Mouse (Mus musculus) forebrain, embryonic 16.5 days (tissue): ENCODE results near the gene Bcar3. TPM values are rescaled to one million over a fixed set of nuclear protein-coding genes. Genes with fewer than 3 reads are reported as not detected.

Experiments used
- ATAC-seq: fragments of 200-750 bp; cut with Nextera tagmentation; 2 replicates; pipeline ENCODE4 v1.8.0; 2017; ENCODE audit warnings: mild to moderate bottlenecking, moderate library complexity
- H3K27ac ChIP-seq: fragments of 300-500 bp; sonication (generic); 2 replicates; pipeline ENCODE4 v1.5.1; 2014; ENCODE audit warnings: low read length, control low read depth
- H3K27me3 ChIP-seq: fragments of 300-500 bp; sonication (generic); replicated peaks from 2 replicates; pipeline ENCODE4 v1.6.1; 2014; ENCODE audit warnings: low read length; ENCODE audit not compliant: control insufficient read depth, insufficient read depth
- H3K36me3 ChIP-seq: fragments of 300-500 bp; sonication (generic); 2 replicates; pipeline ENCODE4 v1.6.1; 2014; ENCODE audit not compliant: control insufficient read depth, insufficient read depth
- H3K4me1 ChIP-seq: fragments of 300-500 bp; sonication (generic); replicated peaks from 2 replicates; pipeline ENCODE4 v1.6.1; 2014; ENCODE audit warnings: low read length; ENCODE audit not compliant: control insufficient read depth, insufficient read depth
- H3K4me2 ChIP-seq: fragments of 300-500 bp; sonication (generic); 2 replicates; pipeline ENCODE4 v1.6.1; 2014; ENCODE audit warnings: mild to moderate bottlenecking, low read length, control low read depth
- H3K4me3 ChIP-seq: fragments of 300-500 bp; sonication (generic); replicated peaks from 2 replicates; pipeline ENCODE4 v1.5.1; 2014; ENCODE audit warnings: mild to moderate bottlenecking, low read length, control low read depth
- H3K9ac ChIP-seq: fragments of 300-500 bp; sonication (generic); replicated peaks from 2 replicates; pipeline ENCODE4 v1.6.1; 2014; ENCODE audit warnings: low read depth, low read length, control low read depth
- H3K9me3 ChIP-seq: fragments of 300-500 bp; sonication (generic); 2 replicates; pipeline ENCODE4 v1.6.1; 2016; ENCODE audit warnings: low read length; ENCODE audit not compliant: control insufficient read depth
- WGBS: fragments of 180-500 bp; shearing (Covaris S2); extraction: QIAGEN DNeasy Blood & Tissue Kit; methylation state at CpG from one replicate; pipeline ENCODE4 v1.1.7; 2014; 5-methylcytosine and 5-hydroxymethylcytosine counted together
- polyA plus RNA-seq: library from polyadenylated mRNA; unstranded; fragments of >200 nt; fragmentation: Nextera tagmentation; extraction: Ambion mirVana; gene quantifications from 2 replicates; pipeline ENCODE4 v1.2.1, GENCODE M21; 2015

Gene Bcar3
- polyA plus RNA-seq, 1 experiment from 2014 or later: 5.3 TPM

GRCm38 (mm10) chr3:122519082-122519481, 225.1 kb downstream of the Bcar3 start:
- Histone ChIP-seq H3K36me3 (no peaks in the 10 kb centered on the region), H3K4me3 (no peak overlapping the region), H3K27ac (0 out of 2 replicates have a peak overlapping the region, but pooled peaks have one; percentile 6), H3K9ac (no peak overlapping the region), H3K27me3 (no peaks in the 10 kb centered on the region), H3K9me3 (no peaks in the 10 kb centered on the region), H3K4me1 (peaks cover 25% of the 10 kb centered on the region), H3K4me2 (no peak overlapping the region)
- 57% methylated on average over 13 of the region's 13 CpGs for WGBS
- ATAC-seq: peak; percentile 5; the same call in 1 of the 2 replicates

- H3K27me3 ChIP-seq: no peaks in the 10 kb centered on the region
- H3K4me3 ChIP-seq: no peak overlapping the region
- H3K27ac ChIP-seq: no peak overlapping the region
- no peak for ATAC-seq
- peaks cover 25% of the 10 kb centered on the region for H3K4me1 ChIP-seq
- H3K9ac ChIP-seq: no peak overlapping the region
- no peak overlapping the region for H3K4me2 ChIP-seq
- H3K9me3 ChIP-seq: no peaks in the 10 kb centered on the region
- WGBS: 88% methylated on average over 3 of the region's 3 CpGs
- H3K36me3 ChIP-seq: no peaks in the 10 kb centered on the region
These were observed 226.4 kb downstream of the Bcar3 start for GRCm38 (mm10) chr3:122520365-122520764.

- H3K27me3 ChIP-seq: no peaks in the 10 kb centered on the region
- no peak overlapping the region for H3K9ac ChIP-seq
- no peaks in the 10 kb centered on the region for H3K36me3 ChIP-seq
- ATAC-seq: no peak
- 92% methylated on average over 4 of the region's 4 CpGs for WGBS
- no peaks in the 10 kb centered on the region for H3K9me3 ChIP-seq
- H3K4me2 ChIP-seq: no peak overlapping the region
- H3K4me1 ChIP-seq: peaks cover 25% of the 10 kb centered on the region
- no peak overlapping the region for H3K4me3 ChIP-seq
- H3K27ac ChIP-seq: no peak overlapping the region
These were observed 226.9 kb downstream of the Bcar3 start for GRCm38 (mm10) chr3:122520875-122521274.

- WGBS: 19% methylated on average over 1 of the region's 1 CpGs
- Histone ChIP-seq H3K4me2 (no peak overlapping the region), H3K9ac (no peak overlapping the region), H3K27me3 (no peaks in the 10 kb centered on the region), H3K4me3 (no peak overlapping the region), H3K4me1 (peaks cover 25% of the 10 kb centered on the region), H3K9me3 (no peaks in the 10 kb centered on the region), H3K27ac (no peak overlapping the region), H3K36me3 (no peaks in the 10 kb centered on the region)
- no peak for ATAC-seq
These were observed 227.4 kb downstream of the Bcar3 start for GRCm38 (mm10) chr3:122521294-122521693.

- Histone ChIP-seq H3K27me3 (no peaks in the 10 kb centered on the region), H3K9ac (no peak overlapping the region), H3K4me2 (no peak overlapping the region), H3K36me3 (0 out of 2 replicates have a peak, but pooled peaks cover 2% of the 10 kb centered on the region), H3K27ac (no peak overlapping the region), H3K4me3 (no peak overlapping the region), H3K4me1 (no peaks in the 10 kb centered on the region), H3K9me3 (no peaks in the 10 kb centered on the region)
- 88% methylated on average over 3 of the region's 3 CpGs for WGBS
- no peak for ATAC-seq
These were observed 234.5 kb downstream of the Bcar3 start for GRCm38 (mm10) chr3:122528477-122528876.

GRCm38 (mm10) chr3:122535938-122536703, 242.2 kb downstream of the Bcar3 start:
- no peaks in the 10 kb centered on the region for H3K9me3 ChIP-seq
- 93% methylated on average over 8 of the region's 8 CpGs for whole genome bisulfite sequencing
- no peak overlapping the region for H3K9ac ChIP-seq
- no peak for ATAC-seq
- no peak overlapping the region for H3K4me2 ChIP-seq
- H3K36me3 ChIP-seq: peaks cover 16% of the 10 kb centered on the region
- H3K4me3 ChIP-seq: no peak overlapping the region
- H3K27me3 ChIP-seq: no peaks in the 10 kb centered on the region
- no peaks in the 10 kb centered on the region for H3K4me1 ChIP-seq
- no peak overlapping the region for H3K27ac ChIP-seq

- Histone ChIP-seq H3K4me1 (no peaks in the 10 kb centered on the region), H3K9me3 (no peaks in the 10 kb centered on the region), H3K4me2 (no peak overlapping the region), H3K27ac (no peak overlapping the region), H3K9ac (no peak overlapping the region), H3K4me3 (no peak overlapping the region), H3K36me3 (peaks cover 22% of the 10 kb centered on the region), H3K27me3 (no peaks in the 10 kb centered on the region)
- 90% methylated on average over 2 of the region's 2 CpGs for WGBS
- ATAC-seq: no peak
These were observed 244.9 kb downstream of the Bcar3 start for GRCm38 (mm10) chr3:122538851-122539250.

- H3K27me3 ChIP-seq: no peaks in the 10 kb centered on the region
- H3K9ac ChIP-seq: no peak overlapping the region
- peaks cover 29% of the 10 kb centered on the region for H3K36me3 ChIP-seq
- no peak for ATAC-seq
- WGBS: 76% methylated on average over 17 of the region's 17 CpGs
- no peaks in the 10 kb centered on the region for H3K4me1 ChIP-seq
- no peak overlapping the region for H3K4me3 ChIP-seq
- no peak overlapping the region for H3K4me2 ChIP-seq
- no peaks in the 10 kb centered on the region for H3K9me3 ChIP-seq
- no peak overlapping the region for H3K27ac ChIP-seq
These were observed 246.2 kb downstream of the Bcar3 start for GRCm38 (mm10) chr3:122539961-122540690.

- no peak overlapping the region for H3K9ac ChIP-seq
- ATAC-seq: no peak
- H3K4me2 ChIP-seq: no peak overlapping the region
- 69% methylated on average over 4 of the region's 4 CpGs for WGBS
- H3K36me3 ChIP-seq: peaks cover 29% of the 10 kb centered on the region
- no peak overlapping the region for H3K4me3 ChIP-seq
- no peaks in the 10 kb centered on the region for H3K9me3 ChIP-seq
- H3K27ac ChIP-seq: no peak overlapping the region
- H3K27me3 ChIP-seq: no peaks in the 10 kb centered on the region
- H3K4me1 ChIP-seq: no peaks in the 10 kb centered on the region
These were observed 247.0 kb downstream of the Bcar3 start for GRCm38 (mm10) chr3:122540918-122541317.
